Mouse (Mus musculus): ENCODE measurements around the gene Sdr42e1.
A peak's percentile ranks its signal among the peaks of the same experiment; 100 is the strongest.

Gene Sdr42e1

GRCm38 (mm10) chr8:117673430-117673830 is at the start of gene Sdr42e1:
Sdr42e1 (minus strand) TSS chr8:117673689.
- DNase-seq (ENCODE audit: low spot score in 2 of 2) = peak; percentile 21 to 37

GRCm38 (mm10) chr8:117718152-117718860 is 44.8 kb upstream of the Sdr42e1 start:
- DNase-seq (ENCODE audit: low spot score in 2 of 2) = no peak

- no peak for DNase-seq (ENCODE audit: low spot score in 2 of 2)
Observed at GRCm38 (mm10) chr8:117715896-117716295, 42.4 kb upstream of the Sdr42e1 start.

- no peak for DNase-seq (ENCODE audit: low spot score in 2 of 2)
Observed at GRCm38 (mm10) chr8:117714604-117715003, 41.1 kb upstream of the Sdr42e1 start.

GRCm38 (mm10) chr8:117712226-117712625 is 38.7 kb upstream of the Sdr42e1 start:
- DNase-seq (ENCODE audit: low spot score in 2 of 2) = no peak

- no peak for DNase-seq (ENCODE audit: low spot score in 2 of 2)
Observed at GRCm38 (mm10) chr8:117706141-117706540, 32.7 kb upstream of the Sdr42e1 start.

GRCm38 (mm10) chr8:117702701-117703100 is 29.2 kb upstream of the Sdr42e1 start:
- no peak for DNase-seq (ENCODE audit: low spot score in 2 of 2)

- peak in 1 of 2 experiments; percentile 2 for DNase-seq (ENCODE audit: low spot score in 2 of 2)
Observed at GRCm38 (mm10) chr8:117701859-117702258, 28.4 kb upstream of the Sdr42e1 start, which contains the start of gene Hsd17b2. Hsd17b2 (plus strand) TSS chr8:117701904.

- no peak for DNase-seq (ENCODE audit: low spot score in 2 of 2)
Observed at GRCm38 (mm10) chr8:117701246-117701645, 27.8 kb upstream of the Sdr42e1 start.

GRCm38 (mm10) chr8:117700699-117701098 is 27.2 kb upstream of the Sdr42e1 start:
- no peak for DNase-seq (ENCODE audit: low spot score in 2 of 2)

- DNase-seq (ENCODE audit: low spot score in 2 of 2) = no peak
Observed at GRCm38 (mm10) chr8:117697248-117697647, 23.8 kb upstream of the Sdr42e1 start.

GRCm38 (mm10) chr8:117695636-117696035 is 22.1 kb upstream of the Sdr42e1 start:
- DNase-seq (ENCODE audit: low spot score in 2 of 2) = no peak

- DNase-seq (ENCODE audit: low spot score in 2 of 2) = no peak
Observed at GRCm38 (mm10) chr8:117692131-117692530, 18.6 kb upstream of the Sdr42e1 start.

GRCm38 (mm10) chr8:117687890-117688289 is 14.4 kb upstream of the Sdr42e1 start:
- DNase-seq (ENCODE audit: low spot score in 2 of 2) = no peak

GRCm38 (mm10) chr8:117684504-117684903 is 11.0 kb upstream of the Sdr42e1 start:
- no peak for DNase-seq (ENCODE audit: low spot score in 2 of 2)

- DNase-seq (ENCODE audit: low spot score in 2 of 2) = no peak
Observed at GRCm38 (mm10) chr8:117683925-117684472, 10.5 kb upstream of the Sdr42e1 start.

GRCm38 (mm10) chr8:117678650-117679049 is 5.2 kb upstream of the Sdr42e1 start:
- DNase-seq (ENCODE audit: low spot score in 2 of 2) = no peak

- no peak for DNase-seq (ENCODE audit: low spot score in 2 of 2)
Observed at GRCm38 (mm10) chr8:117677011-117677410, 3.5 kb upstream of the Sdr42e1 start.

- DNase-seq (ENCODE audit: low spot score in 2 of 2) = no peak
Observed at GRCm38 (mm10) chr8:117676460-117676859, 3.0 kb upstream of the Sdr42e1 start.

GRCm38 (mm10) chr8:117675171-117675570 is 1.7 kb upstream of the Sdr42e1 start:
- DNase-seq (ENCODE audit: low spot score in 2 of 2) = no peak

- no peak for DNase-seq (ENCODE audit: low spot score in 2 of 2)
Observed at GRCm38 (mm10) chr8:117672558-117672957, 931 bp downstream of the Sdr42e1 start.

- no peak for DNase-seq (ENCODE audit: low spot score in 2 of 2)
Observed at GRCm38 (mm10) chr8:117670461-117670860, 3.0 kb downstream of the Sdr42e1 start.

GRCm38 (mm10) chr8:117667349-117668124 is 6.0 kb downstream of the Sdr42e1 start:
- DNase-seq (ENCODE audit: low spot score in 2 of 2) = no peak
